In genomic region chr2:90490279-90491046, GRCm38 (mm10) we compare ENCODE assay signal across 9 mouse cellular contexts.
A peak's percentile ranks its signal among the peaks of the same experiment; 100 is the strongest.
DNase-seq lines count a peak whose midpoint lies in the region; ATAC-seq and TF ChIP-seq lines count a peak whose summit lies in the region.
"Had no signal": no experiment of that assay in that cellular context is flagged by ENCODE, and none has a peak within 500 bp of the region (broad histone marks: within the 10 kb centered on the region; RNA-seq: fewer than 3 reads in every experiment).

No protein-coding gene starts in this region.

- no peaks in the 10 kb centered on the region for H3K27me3 ChIP-seq in hindbrain, postnatal 0 days (ENCODE audit: insufficient read depth, low read length)
- H3K27me3 ChIP-seq in hindbrain, embryonic 12.5 days, result no peaks in the 10 kb centered on the region

- DNase-seq in hindbrain, postnatal 0 days (ENCODE audit: low spot score), result peak; percentile 54
- peak; percentile 71 for DNase-seq in induced T-regulatory cell, adult 2 months (ENCODE audit: low read depth)
- DNase-seq in retina, adult 2 months (ENCODE audit: low read depth, low spot score), result peak; percentile 22
- DNase-seq in right cerebral cortex, postnatal 36 days (ENCODE audit: low spot score in 2 of 2), result no peak
- no peak for DNase-seq in kidney, postnatal 10 days
- no peak for DNase-seq in ovary, postnatal 10 days (ENCODE audit: low spot score)
- DNase-seq: kidney, postnatal 14 days had no signal

- 0 out of 2 replicates have a peak overlapping the region, but pooled peaks have one; percentile 19 for H3K4me2 ChIP-seq in hindbrain, postnatal 0 days (ENCODE audit: low read depth, low read length)
- no peak overlapping the region for H3K4me2 ChIP-seq in hindbrain, embryonic 12.5 days (replicated peaks)

- H3K27ac ChIP-seq in hindbrain, postnatal 0 days, result peak overlapping the region; percentile 60; the same call in 1 of the 2 replicates
- H3K27ac ChIP-seq in hindbrain, embryonic 12.5 days, result no peak overlapping the region
- peak overlapping the region; percentile 42 for H3K27ac ChIP-seq in bone marrow macrophage, adult 2 months (ENCODE audit: insufficient read depth, low read depth, low read length)

- H3K9ac ChIP-seq in hindbrain, postnatal 0 days (replicated peaks; ENCODE audit: low read length), result no peak overlapping the region
- no peak overlapping the region for H3K9ac ChIP-seq in hindbrain, embryonic 12.5 days

- peaks cover 22% of the 10 kb centered on the region for H3K4me1 ChIP-seq in hindbrain, postnatal 0 days (ENCODE audit: insufficient read depth, low read length)
- H3K4me1 ChIP-seq in hindbrain, embryonic 12.5 days, result peaks cover 3% of the 10 kb centered on the region; the same call in 1 of the 2 replicates
- peaks cover 57% of the 10 kb centered on the region for H3K4me1 ChIP-seq in bone marrow macrophage, adult 2 months (ENCODE audit: control insufficient read depth, insufficient read depth, low read length)

- no peaks in the 10 kb centered on the region for H3K36me3 ChIP-seq in hindbrain, postnatal 0 days (ENCODE audit: insufficient read depth, low read length)
- H3K36me3 ChIP-seq in hindbrain, embryonic 12.5 days, result no peaks in the 10 kb centered on the region

- 42% methylated on average over 13 of the region's 13 CpGs for WGBS in hindbrain, postnatal 0 days
- 65% methylated on average over 13 of the region's 13 CpGs for WGBS in hindbrain, embryonic 12.5 days

- H3K9me3 ChIP-seq in hindbrain, postnatal 0 days (ENCODE audit: low read length), result no peaks in the 10 kb centered on the region
- no peaks in the 10 kb centered on the region for H3K9me3 ChIP-seq in hindbrain, embryonic 12.5 days (replicated peaks)

- TF ChIP-seq CTCF in hindbrain, postnatal 0 days (IDR thresholded peaks at IDR 0.05; ENCODE audit: low read depth), result no peak
- TF ChIP-seq CTCF in bone marrow macrophage, adult 2 months (IDR thresholded peaks at IDR 0.05; ENCODE audit: low read depth, low read length), result no peak

- H3K4me3 ChIP-seq in hindbrain, postnatal 0 days (ENCODE audit: low read length), result no peak overlapping the region
- H3K4me3 ChIP-seq in hindbrain, embryonic 12.5 days, result no peak overlapping the region
- peak overlapping the region; percentile 27 for H3K4me3 ChIP-seq in bone marrow macrophage, adult 2 months (ENCODE audit: insufficient read depth, low read length)

- peak; percentile 68 for ATAC-seq in hindbrain, postnatal 0 days
- no peak for ATAC-seq in hindbrain, embryonic 12.5 days (ENCODE audit: low FRiP score)

- TF ChIP-seq POLR2A in bone marrow macrophage, adult 2 months (IDR thresholded peaks at IDR 0.05; ENCODE audit: borderline replicate concordance, low read depth, low read length), result no peak

Comparison
In these comparisons a context has a peak if more than half of its experiments do, and no peak if none do; other contexts are left out.
1. DNase-seq: peak in hindbrain, postnatal 0 days (single experiment), induced T-regulatory cell, adult 2 months (single experiment) and retina, adult 2 months (single experiment); none in right cerebral cortex, postnatal 36 days (0 of 2), kidney, postnatal 10 days (single experiment) and ovary, postnatal 10 days (single experiment).